Mouse (Mus musculus): ENCODE measurements around the gene Olfr270. TPM values are rescaled to one million over a fixed set of nuclear protein-coding genes. Genes with fewer than 3 reads are reported as not detected.

Olfr270 gene
- polyA plus RNA-seq (2012; rRNA removed): not detected in 2 replicates

- DNase-seq (ENCODE audit: low spot score): no peak
Observed at GRCm38 (mm10) chr4:52964247-52964646, at the start of gene Olfr270. Olfr270 (plus strand) TSS chr4:52964547.

- DNase-seq (ENCODE audit: low spot score): no peak
Observed at GRCm38 (mm10) chr4:52916659-52917310, 47.6 kb upstream of the Olfr270 start.

GRCm38 (mm10) chr4:52917311-52917688, 47.0 kb upstream of the Olfr270 start:
- DNase-seq (ENCODE audit: low spot score): no peak

GRCm38 (mm10) chr4:52919078-52919477, 45.3 kb upstream of the Olfr270 start, which contains the start of gene Olfr272:
Olfr272 (minus strand) TSS chr4:52919178.
- no peak for DNase-seq (ENCODE audit: low spot score)

- no peak for DNase-seq (ENCODE audit: low spot score)
Observed at GRCm38 (mm10) chr4:52930480-52930879, 33.9 kb upstream of the Olfr270 start.

- DNase-seq (ENCODE audit: low spot score): no peak
Observed at GRCm38 (mm10) chr4:52946665-52947064, 17.7 kb upstream of the Olfr270 start.

GRCm38 (mm10) chr4:52949005-52949404, 15.3 kb upstream of the Olfr270 start:
- DNase-seq (ENCODE audit: low spot score): no peak

- no peak for DNase-seq (ENCODE audit: low spot score)
Observed at GRCm38 (mm10) chr4:52958693-52959092, 5.7 kb upstream of the Olfr270 start.

GRCm38 (mm10) chr4:52985216-52985615, 20.9 kb downstream of the Olfr270 start:
- DNase-seq (ENCODE audit: low spot score): no peak

- no peak for DNase-seq (ENCODE audit: low spot score)
Observed at GRCm38 (mm10) chr4:52986266-52986665, 21.9 kb downstream of the Olfr270 start.

- DNase-seq (ENCODE audit: low spot score): no peak
Observed at GRCm38 (mm10) chr4:52989248-52989647, 24.9 kb downstream of the Olfr270 start, which contains the start of gene Nipsnap3a. Nipsnap3a (plus strand) TSS chr4:52989272.

- DNase-seq (ENCODE audit: low spot score): no peak
Observed at GRCm38 (mm10) chr4:52999449-52999848, 35.1 kb downstream of the Olfr270 start.

GRCm38 (mm10) chr4:53000154-53000553, 35.8 kb downstream of the Olfr270 start:
- no peak for DNase-seq (ENCODE audit: low spot score)

- no peak for DNase-seq (ENCODE audit: low spot score)
Observed at GRCm38 (mm10) chr4:53009183-53009582, 44.8 kb downstream of the Olfr270 start.

GRCm38 (mm10) chr4:53009871-53010270, 45.5 kb downstream of the Olfr270 start:
- DNase-seq (ENCODE audit: low spot score): no peak

GRCm38 (mm10) chr4:53011732-53012361, 47.5 kb downstream of the Olfr270 start, which contains the start of gene Nipsnap3b:
Nipsnap3b (plus strand) TSS chr4:53011880.
- DNase-seq (ENCODE audit: low spot score): peak; percentile 91

- no peak for DNase-seq (ENCODE audit: low spot score)
Observed at GRCm38 (mm10) chr4:53014421-53014820, 50.1 kb downstream of the Olfr270 start.

GRCm38 (mm10) chr4:53015024-53015423, 50.7 kb downstream of the Olfr270 start:
- DNase-seq (ENCODE audit: low spot score): no peak

GRCm38 (mm10) chr4:53018392-53018791, 54.0 kb downstream of the Olfr270 start:
- DNase-seq (ENCODE audit: low spot score): no peak

Measured in urinary bladder, adult 2 months (tissue).